Mouse (Mus musculus) spleen, postnatal 10 days (tissue): ENCODE measurements around the gene 1700123O20Rik.
A peak's percentile ranks its signal among the peaks of the same experiment; 100 is the strongest.

ENCODE experiments used
- DNase-seq, 2 experiments: peaks; one replicate each; pipeline ENCODE4 v3.0.0; 2021 to 2022; ENCODE audit warnings: low spot score in 2 of 2

1700123O20Rik gene

GRCm38 (mm10) chr14:54686063-54686521 is at the start of gene 1700123O20Rik:
1700123O20Rik (plus strand) TSS chr14:54686216.
- peak in 1 of 2 experiments; percentile 88 for DNase-seq

- DNase-seq, result peak; percentile 63 to 78
Observed at GRCm38 (mm10) chr14:54636954-54637353, 49.1 kb upstream of the 1700123O20Rik start.

GRCm38 (mm10) chr14:54638210-54638609 is 47.8 kb upstream of the 1700123O20Rik start:
- no peak for DNase-seq

GRCm38 (mm10) chr14:54640121-54640520 is 45.9 kb upstream of the 1700123O20Rik start:
- no peak for DNase-seq

GRCm38 (mm10) chr14:54640946-54641304 is 45.1 kb upstream of the 1700123O20Rik start, which contains the start of gene Gm17606:
Gm17606 (plus strand) TSS chr14:54640952.
- DNase-seq, result no peak

- DNase-seq, result peak; percentile 91 to 92
Observed at GRCm38 (mm10) chr14:54641305-54641969, 44.6 kb upstream of the 1700123O20Rik start, which contains the start of gene Cdh24. Cdh24 (minus strand) TSS chr14:54641364.

GRCm38 (mm10) chr14:54642224-54642944 is 43.6 kb upstream of the 1700123O20Rik start:
- no peak for DNase-seq

- DNase-seq, result no peak
Observed at GRCm38 (mm10) chr14:54643011-54643410, 43.0 kb upstream of the 1700123O20Rik start.

- DNase-seq, result no peak
Observed at GRCm38 (mm10) chr14:54644294-54644693, 41.7 kb upstream of the 1700123O20Rik start.

- no peak for DNase-seq
Observed at GRCm38 (mm10) chr14:54646455-54646854, 39.6 kb upstream of the 1700123O20Rik start.

GRCm38 (mm10) chr14:54646898-54647636 is 38.9 kb upstream of the 1700123O20Rik start:
- DNase-seq, result no peak

GRCm38 (mm10) chr14:54647900-54648299 is 38.1 kb upstream of the 1700123O20Rik start:
- no peak for DNase-seq

- DNase-seq, result peak; percentile 81 to 92
Observed at GRCm38 (mm10) chr14:54650621-54651454, 35.2 kb upstream of the 1700123O20Rik start.

- DNase-seq, result no peak
Observed at GRCm38 (mm10) chr14:54651556-54651955, 34.5 kb upstream of the 1700123O20Rik start.

- no peak for DNase-seq
Observed at GRCm38 (mm10) chr14:54652787-54653186, 33.2 kb upstream of the 1700123O20Rik start.

GRCm38 (mm10) chr14:54653496-54653895 is 32.5 kb upstream of the 1700123O20Rik start:
- DNase-seq, result peak; percentile 69 to 85

- DNase-seq, result no peak
Observed at GRCm38 (mm10) chr14:54660009-54660408, 26.0 kb upstream of the 1700123O20Rik start.

- no peak for DNase-seq
Observed at GRCm38 (mm10) chr14:54664477-54665222, 21.4 kb upstream of the 1700123O20Rik start.

- peak; percentile 52 to 78 for DNase-seq
Observed at GRCm38 (mm10) chr14:54669381-54669780, 16.6 kb upstream of the 1700123O20Rik start.

- no peak for DNase-seq
Observed at GRCm38 (mm10) chr14:54674317-54674716, 11.7 kb upstream of the 1700123O20Rik start.
